Mouse (Mus musculus) adrenal gland, postnatal 36 days (tissue): Measurements from ENCODE around the gene Capn8. TPM values are rescaled to one million over a fixed set of nuclear protein-coding genes. Genes with fewer than 3 reads are reported as not detected.
"Not testable (repeated sequence)": the region's sequence is repeated elsewhere in the genome, so short reads cannot be mapped to it uniquely, and the experiment has no call there.

Source experiments
- DNase-seq, 2 experiments: peaks; one replicate each; pipeline ENCODE4 v3.0.0; 2021; ENCODE audit warnings: mixed read lengths in 1 of 2
- total RNA-seq, 2 experiments: library from RNA; stranded (reverse); gene quantifications; 2 replicates each; pipeline ENCODE4 v1.2.3; 2021

Capn8 gene
- total RNA-seq, 2 experiments from 2014 or later = 0.13 TPM; not detected in 1

- no peak for DNase-seq
Measured at GRCm38 (mm10) chr1:182618200-182618947, 53.6 kb downstream of the Capn8 start.

- DNase-seq = no peak
Measured at GRCm38 (mm10) chr1:182620470-182620869, 55.7 kb downstream of the Capn8 start.

- peak; percentile 39 to 57 for DNase-seq
Measured at GRCm38 (mm10) chr1:182621256-182621655, 56.4 kb downstream of the Capn8 start.

- DNase-seq = no peak
Measured at GRCm38 (mm10) chr1:182626197-182626596, 61.4 kb downstream of the Capn8 start.

GRCm38 (mm10) chr1:182629228-182629627, 64.4 kb downstream of the Capn8 start:
- no peak for DNase-seq

- no peak for DNase-seq
Measured at GRCm38 (mm10) chr1:182633712-182634294, 69.0 kb downstream of the Capn8 start.

- DNase-seq = no peak
Measured at GRCm38 (mm10) chr1:182639016-182639415, 74.2 kb downstream of the Capn8 start.

- DNase-seq = peak in 1 of 2 experiments; percentile 15
Measured at GRCm38 (mm10) chr1:182639456-182639855, 74.6 kb downstream of the Capn8 start.

GRCm38 (mm10) chr1:182640094-182640493, 75.3 kb downstream of the Capn8 start:
- no peak for DNase-seq

GRCm38 (mm10) chr1:182642779-182643178, 78.0 kb downstream of the Capn8 start:
- DNase-seq = no peak

- DNase-seq = not testable (repeated sequence)
Measured at GRCm38 (mm10) chr1:182644418-182644817, 79.6 kb downstream of the Capn8 start.

GRCm38 (mm10) chr1:182645211-182645668, 80.4 kb downstream of the Capn8 start:
- DNase-seq = no peak

- DNase-seq = no peak
Measured at GRCm38 (mm10) chr1:182646796-182647195, 82.0 kb downstream of the Capn8 start.

GRCm38 (mm10) chr1:182657760-182658159, 93.0 kb downstream of the Capn8 start:
- peak; percentile 74 to 84 for DNase-seq

- no peak for DNase-seq
Measured at GRCm38 (mm10) chr1:182660365-182660764, 95.6 kb downstream of the Capn8 start.

GRCm38 (mm10) chr1:182663671-182664070, 98.9 kb downstream of the Capn8 start:
- peak; percentile 58 to 68 for DNase-seq

GRCm38 (mm10) chr1:182664841-182665240, 100.0 kb downstream of the Capn8 start:
- no peak for DNase-seq

- DNase-seq = no peak
Measured at GRCm38 (mm10) chr1:182667281-182667680, 102.5 kb downstream of the Capn8 start.

GRCm38 (mm10) chr1:182669741-182670140, 104.9 kb downstream of the Capn8 start:
- no peak for DNase-seq

GRCm38 (mm10) chr1:182670563-182671342, 105.9 kb downstream of the Capn8 start:
- DNase-seq = peak; percentile 11 to 31

- DNase-seq = peak in 1 of 2 experiments; percentile 8
Measured at GRCm38 (mm10) chr1:182671343-182671624, 106.5 kb downstream of the Capn8 start.

GRCm38 (mm10) chr1:182675346-182675745, 110.5 kb downstream of the Capn8 start:
- DNase-seq = no peak

- no peak for DNase-seq
Measured at GRCm38 (mm10) chr1:182678151-182678550, 113.3 kb downstream of the Capn8 start.
